In the genomic region with DNA sequence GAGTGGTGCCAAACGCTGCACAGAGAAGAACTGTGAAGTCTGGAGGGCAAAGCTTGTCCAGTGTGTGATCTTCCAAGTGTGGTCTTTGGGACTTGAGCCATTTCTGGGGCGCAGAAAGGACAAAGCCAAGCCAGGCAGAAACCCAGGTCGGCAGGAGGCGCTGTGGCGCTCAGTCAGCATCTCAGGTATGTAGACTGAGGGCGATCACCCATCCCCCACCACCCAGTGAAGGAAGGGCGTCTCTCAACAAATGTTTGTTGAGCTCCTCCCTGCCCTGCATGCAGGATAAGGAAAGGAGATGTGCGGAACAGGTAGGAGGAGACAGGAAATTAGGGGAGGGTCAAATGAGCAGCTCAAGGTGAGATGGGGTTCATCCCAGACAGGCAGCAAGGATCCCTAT, we compare ENCODE assay signal across 8 mouse cellular contexts. TPM values are rescaled to one million over a fixed set of nuclear protein-coding genes. Genes with fewer than 3 reads are reported as not detected.
DNase-seq lines count a peak whose midpoint lies in the region; ATAC-seq and TF ChIP-seq lines count a peak whose summit lies in the region.

No protein-coding gene starts in this region.

- peak; percentile 17; the same call in 1 of the 2 replicates for TF ChIP-seq CTCF in heart, postnatal 0 days (IDR thresholded peaks at IDR 0.05; ENCODE audit: low read depth)
- TF ChIP-seq CTCF in E14TG2a.4 (conservative IDR thresholded peaks at IDR 0.05; ENCODE audit: low read length) = peak; percentile 82

- H3K27me3 ChIP-seq in heart, postnatal 0 days (ENCODE audit: control insufficient read depth, insufficient read depth, low read length) = peaks cover 50% of the 10 kb centered on the region
- H3K27me3 ChIP-seq in E14TG2a.4 (ENCODE audit: insufficient read depth, low read length) = peaks cover 38% of the 10 kb centered on the region
- H3K27me3 ChIP-seq in liver, embryonic 11.5 days (replicated peaks; ENCODE audit: control insufficient read depth, insufficient read depth, low read length) = peaks cover 50% of the 10 kb centered on the region

- no peak overlapping the region for H3K9ac ChIP-seq in heart, postnatal 0 days (replicated peaks; ENCODE audit: low read depth, low read length)
- no peak overlapping the region for H3K9ac ChIP-seq in liver, embryonic 11.5 days (ENCODE audit: low read depth, low read length)

- H3K27ac ChIP-seq in heart, postnatal 0 days (ENCODE audit: low read depth) = no peak overlapping the region
- no peak overlapping the region; the same call in 1 of the 2 replicates for H3K27ac ChIP-seq in liver, embryonic 11.5 days (ENCODE audit: low read depth, low read length)

- DNase-seq in heart, postnatal 0 days (ENCODE audit: low spot score) = no peak
- no peak for DNase-seq in heart, adult 9 months (ENCODE audit: low spot score in 2 of 2)
- DNase-seq in c-Kit-positive CD71-negative TER-119-negative erythroid progenitor cells, embryonic 14.5 days (ENCODE audit: low read depth) = peak; percentile 29
- no peak for DNase-seq in liver, embryonic 11.5 days (ENCODE audit: low spot score)
- no peak for DNase-seq in natural killer cell, adult 2 months (ENCODE audit: low spot score in 2 of 2)
- DNase-seq in left cerebral cortex, postnatal 14 days (ENCODE audit: low spot score in 2 of 2) = no peak

- H3K36me3 ChIP-seq in heart, postnatal 0 days (replicated peaks; ENCODE audit: control insufficient read depth, insufficient read depth, low read length) = no peaks in the 10 kb centered on the region
- no peaks in the 10 kb centered on the region for H3K36me3 ChIP-seq in E14TG2a.4 (ENCODE audit: insufficient read depth, low read length)
- no peaks in the 10 kb centered on the region for H3K36me3 ChIP-seq in liver, embryonic 11.5 days (ENCODE audit: control insufficient read depth, insufficient read depth, low read length)

- no peak for TF ChIP-seq EP300 in heart, postnatal 0 days (IDR thresholded peaks at IDR 0.05; ENCODE audit: low read depth)

- H3K4me2 ChIP-seq in heart, postnatal 0 days (ENCODE audit: low read depth, low read length) = no peak overlapping the region
- peak overlapping the region; percentile 37 for H3K4me2 ChIP-seq in liver, embryonic 11.5 days

- intact Hi-C loops in left cerebral cortex, postnatal 14 days (cut with DNase I) = no loop called here

- H3K4me1 ChIP-seq in heart, postnatal 0 days (ENCODE audit: control insufficient read depth, insufficient read depth) = no peaks in the 10 kb centered on the region
- H3K4me1 ChIP-seq in E14TG2a.4 (replicated peaks; ENCODE audit: low read depth, low read length) = peaks cover 63% of the 10 kb centered on the region
- peaks cover 21% of the 10 kb centered on the region for H3K4me1 ChIP-seq in liver, embryonic 11.5 days (replicated peaks; ENCODE audit: control insufficient read depth, insufficient read depth, low read length)

- no peak overlapping the region for H3K4me3 ChIP-seq in heart, postnatal 0 days (ENCODE audit: low read depth, low read length)
- H3K4me3 ChIP-seq in E14TG2a.4 (replicated peaks; ENCODE audit: low read length) = peak overlapping the region; percentile 69
- H3K4me3 ChIP-seq in liver, embryonic 11.5 days (ENCODE audit: low read depth, low read length) = no peak overlapping the region

- ATAC-seq in heart, postnatal 0 days (ENCODE audit: insufficient read depth, low read depth) = no peak
- peak; percentile 25; the same call in 1 of the 2 replicates for ATAC-seq in liver, embryonic 11.5 days (replicated peaks; ENCODE audit: low FRiP score)
- ATAC-seq in granulocyte monocyte progenitor cell, adult 5-6 weeks (replicated peaks; ENCODE audit: poor library complexity, severe bottlenecking) = no peak

- no peaks in the 10 kb centered on the region for H3K9me3 ChIP-seq in heart, postnatal 0 days (replicated peaks; ENCODE audit: control insufficient read depth, low read length)
- no peaks in the 10 kb centered on the region for H3K9me3 ChIP-seq in E14TG2a.4 (ENCODE audit: low read length)
- H3K9me3 ChIP-seq in liver, embryonic 11.5 days (ENCODE audit: control insufficient read depth, low read length) = no peaks in the 10 kb centered on the region

- 8% methylated on average over 8 of the region's 8 CpGs for WGBS in heart, postnatal 0 days
- 5% methylated on average over 8 of the region's 8 CpGs for WGBS in liver, embryonic 11.5 days

RNA-seq across cellular contexts. Expression of a gene that starts 24.8 kb away (rescaled TPM):
- total RNA-seq in heart, postnatal 0 days (2014; rRNA removed; ENCODE audit: low replicate concordance) = 30.6 and 34.8 TPM in 2 replicates
- polyA plus RNA-seq in heart, postnatal 0 days (2015; fragmentation: Nextera tagmentation; extraction: Ambion mirVana) = 1.1 and 1.3 TPM in 2 replicates
- 0.13 and 0.18 TPM in 2 replicates for polyA plus RNA-seq in liver, embryonic 11.5 days (2014; fragmentation: Nextera tagmentation; extraction: Ambion mirVana)
- total RNA-seq in left cerebral cortex, postnatal 14 days (2021) = 10 to 100 TPM; 28.1 to 34.6 TPM
- total RNA-seq in granulocyte monocyte progenitor cell, adult 5-6 weeks (2014; fragmentation: Nextera tagmentation) = 0.19 TPM in 1 of 2 replicates, not detected in the other
- total RNA-seq in granulocyte monocyte progenitor cell, adult 5-6 weeks (2017) = 0.09 and 0.10 TPM in 2 replicates

RNA-seq across cellular contexts. Expression of a gene that starts 34.2 kb away (rescaled TPM):
- 1.1 and 11.0 TPM in 2 replicates for total RNA-seq in heart, postnatal 0 days (2014; rRNA removed; ENCODE audit: low replicate concordance)
- polyA plus RNA-seq in heart, postnatal 0 days (2015; fragmentation: Nextera tagmentation; extraction: Ambion mirVana) = 3.1 and 3.3 TPM in 2 replicates
- 0.05 and 0.10 TPM in 2 replicates for polyA plus RNA-seq in liver, embryonic 11.5 days (2014; fragmentation: Nextera tagmentation; extraction: Ambion mirVana)
- total RNA-seq in left cerebral cortex, postnatal 14 days (2021) = 1 to 10 TPM; 2.4 to 3.4 TPM
- total RNA-seq in granulocyte monocyte progenitor cell, adult 5-6 weeks (2014; fragmentation: Nextera tagmentation) = not detected in 2 replicates
- not detected in 2 replicates for total RNA-seq in granulocyte monocyte progenitor cell, adult 5-6 weeks (2017)

RNA-seq across cellular contexts. Expression of a gene that starts 36.5 kb away (rescaled TPM):
- total RNA-seq in heart, postnatal 0 days (2014; rRNA removed; ENCODE audit: low replicate concordance) = 4.8 and 28.7 TPM in 2 replicates
- 12.3 and 15.3 TPM in 2 replicates for polyA plus RNA-seq in heart, postnatal 0 days (2015; fragmentation: Nextera tagmentation; extraction: Ambion mirVana)
- polyA plus RNA-seq in liver, embryonic 11.5 days (2014; fragmentation: Nextera tagmentation; extraction: Ambion mirVana) = 8.2 and 8.7 TPM in 2 replicates
- total RNA-seq in left cerebral cortex, postnatal 14 days (2021) = 10 to 100 TPM; 16.5 to 16.6 TPM
- 12.0 and 32.9 TPM in 2 replicates for total RNA-seq in granulocyte monocyte progenitor cell, adult 5-6 weeks (2014; fragmentation: Nextera tagmentation)
- total RNA-seq in granulocyte monocyte progenitor cell, adult 5-6 weeks (2017) = 6.0 and 11.3 TPM in 2 replicates

Comparison
In these comparisons a context has a peak if more than half of its experiments do, and no peak if none do; other contexts are left out.
1. RNA of a gene that starts 24.8 kb away (total RNA-seq): 30.6 to 34.8 TPM in heart, postnatal 0 days and 28.1 to 34.6 TPM in left cerebral cortex, postnatal 14 days; 0.09 to 0.19 TPM in granulocyte monocyte progenitor cell, adult 5-6 weeks; every median in the first group is over 10 times any median in the second.